Mouse (Mus musculus) liver, postnatal 0 days (tissue): Measurements from ENCODE around the gene Cpsf4l. TPM values are rescaled to one million over a fixed set of nuclear protein-coding genes. Genes with fewer than 3 reads are reported as not detected.

Experiments used
- ATAC-seq: fragments of 200-750 bp; cut with Nextera tagmentation; 2 replicates; pipeline ENCODE4 v1.8.0; 2017; ENCODE audit warnings: mild to moderate bottlenecking, moderate library complexity
- DNase-seq: peaks from one replicate; pipeline ENCODE4 v3.0.0-alpha.2; 2016
- H3K27ac ChIP-seq: fragments of 300-500 bp; sonication (generic); 2 replicates; pipeline ENCODE4 v1.5.1; 2014; ENCODE audit warnings: antibody characterized with exemption, moderate library complexity, mild to moderate bottlenecking, low read depth
- H3K27me3 ChIP-seq: fragments of 300-500 bp; sonication (generic); 2 replicates; pipeline ENCODE4 v1.6.1; 2014; ENCODE audit warnings: low read length, control low read depth, mixed read lengths; ENCODE audit not compliant: insufficient read depth
- H3K36me3 ChIP-seq: fragments of 300-500 bp; sonication (generic); replicated peaks from 2 replicates; pipeline ENCODE4 v1.6.1; 2014; ENCODE audit warnings: mild to moderate bottlenecking, control low read depth, low read length, moderate library complexity, mixed read lengths; ENCODE audit not compliant: insufficient read depth
- H3K4me1 ChIP-seq: fragments of 300-500 bp; sonication (generic); 2 replicates; pipeline ENCODE4 v1.6.1; 2014; ENCODE audit warnings: antibody characterized with exemption, mild to moderate bottlenecking, control low read depth; ENCODE audit not compliant: insufficient read depth
- H3K4me2 ChIP-seq: fragments of 300-500 bp; sonication (generic); 2 replicates; pipeline ENCODE4 v1.6.1; 2014; ENCODE audit warnings: low read depth, mild to moderate bottlenecking, low read length, moderate library complexity, mixed read lengths
- H3K4me3 ChIP-seq: fragments of 300-500 bp; sonication (generic); 2 replicates; pipeline ENCODE4 v1.5.1; 2014; ENCODE audit warnings: low read depth, low read length
- H3K9ac ChIP-seq: fragments of 300-500 bp; sonication (generic); replicated peaks from 2 replicates; pipeline ENCODE4 v1.6.1; 2014; ENCODE audit warnings: mild to moderate bottlenecking, moderate library complexity
- H3K9me3 ChIP-seq: fragments of 300-500 bp; sonication (generic); 2 replicates; pipeline ENCODE4 v1.6.1; 2016; ENCODE audit warnings: mild to moderate bottlenecking, control low read depth, low read length, mixed read lengths
- CTCF ChIP-seq: sonication (generic); IDR thresholded peaks from 2 replicates; pipeline ENCODE4 v1.5.1; 2016; ENCODE audit warnings: antibody characterized with exemption, low read depth
- EP300 ChIP-seq: IDR thresholded peaks from 2 replicates; pipeline ENCODE4 v1.6.1; 2016; ENCODE audit warnings: antibody characterized with exemption, low read depth, mild to moderate bottlenecking
- WGBS: fragments of 180-500 bp; shearing (Covaris S2); extraction: QIAGEN DNeasy Blood & Tissue Kit; methylation state at CpG from one replicate; pipeline ENCODE4 v1.1.7; 2014; ENCODE audit not compliant: insufficient replicate concordance; 5-methylcytosine and 5-hydroxymethylcytosine counted together
- polyA plus RNA-seq: library from polyadenylated mRNA; unstranded; fragments of >200 nt; fragmentation: Nextera tagmentation; extraction: Ambion mirVana; gene quantifications from 2 replicates; pipeline ENCODE4 v1.2.1, GENCODE M21; 2015

Gene Cpsf4l
- polyA plus RNA-seq, 1 experiment from 2014 or later: 0.46 TPM

DNA sequence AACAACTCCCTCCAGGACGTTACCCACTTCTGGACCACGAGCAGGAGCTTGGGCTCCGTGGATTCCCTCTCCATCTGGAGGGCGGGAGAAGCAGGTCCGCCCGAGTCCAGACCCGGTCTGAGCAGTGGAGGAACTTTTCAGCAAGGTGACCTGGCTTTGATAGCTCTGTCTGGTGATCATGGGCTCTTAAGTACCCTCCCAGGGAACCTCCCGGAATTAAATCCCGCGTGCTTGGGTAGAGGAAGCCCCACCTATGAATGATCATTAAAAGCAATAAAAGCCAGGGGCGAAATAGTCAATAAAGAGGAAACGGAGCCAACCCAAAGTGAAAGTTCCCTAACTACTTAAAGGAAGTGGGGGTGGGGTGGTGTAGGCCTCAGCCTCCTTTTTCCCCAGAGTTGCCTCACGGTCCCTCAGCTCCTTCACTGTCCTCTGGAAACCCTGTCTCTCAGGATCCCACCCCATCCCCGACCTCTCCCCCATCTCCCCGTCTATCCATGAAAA, 42.4 kb upstream of the Cpsf4l start:
- DNase-seq: peak; percentile 36

DNA sequence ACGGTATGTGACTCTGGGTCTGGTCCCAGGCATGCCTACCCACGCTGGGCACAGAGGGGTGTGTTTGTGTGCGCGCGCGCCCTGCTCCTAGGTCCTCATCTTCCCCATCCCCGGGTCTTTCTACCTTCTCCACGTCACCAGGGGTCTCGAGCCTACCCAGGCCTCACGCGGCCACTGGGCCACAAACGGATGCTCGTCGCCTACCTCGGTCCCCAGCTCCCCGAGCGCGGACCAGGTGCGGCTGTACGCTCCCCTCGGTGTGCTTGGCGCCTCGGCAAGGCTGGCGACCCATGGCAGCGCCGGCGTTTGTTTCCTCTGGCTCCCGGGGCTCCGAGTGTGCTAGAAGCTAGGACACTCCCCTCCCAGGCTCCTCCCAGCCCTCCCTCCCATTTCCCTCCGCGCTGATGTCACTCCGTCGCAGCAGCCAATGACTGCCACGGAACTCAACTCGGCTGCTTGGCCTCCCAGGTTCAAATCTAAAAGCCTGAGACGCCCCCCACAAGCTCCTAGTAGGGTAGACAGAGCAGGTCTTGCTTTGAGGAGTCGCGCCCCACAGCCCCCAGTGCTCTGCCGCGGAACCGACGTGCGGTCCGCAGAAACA, 41.8 kb upstream of the Cpsf4l start, which contains the start of gene Cdc42ep4:
Gene Cdc42ep4, minus strand, starts transcription at position 398 of the 601 bp plus-strand sequence.
- Histone ChIP-seq H3K4me3 (peak within 1 kb of the TSS; percentile 72), H3K9ac (peak within 1 kb of the TSS; percentile 81), H3K27me3 (no peaks in the 10 kb centered on the region), H3K4me1 (peaks cover 39% of the 10 kb centered on the region), H3K9me3 (no peaks in the 10 kb centered on the region), H3K27ac (peak within 1 kb of the TSS; percentile 98), H3K4me2 (peak within 1 kb of the TSS; percentile 97), H3K36me3 (peaks cover 4% of the 10 kb centered on the region; the same call in 1 of the 2 replicates)
- DNase-seq: peak; percentile 94
- TF ChIP-seq EP300 (no peak), CTCF (no peak)
- WGBS: under 1% methylated on average over 44 of the region's 44 CpGs
- peak; percentile 82 for ATAC-seq

More for the DNA sequence above, 42.4 kb upstream of the Cpsf4l start:
- Histone ChIP-seq H3K9me3 (no peaks in the 10 kb centered on the region), H3K36me3 (peaks cover 4% of the 10 kb centered on the region; the same call in 1 of the 2 replicates), H3K4me3 (peak overlapping the region; percentile 72), H3K27me3 (no peaks in the 10 kb centered on the region), H3K9ac (peak overlapping the region; percentile 81), H3K4me1 (peaks cover 39% of the 10 kb centered on the region), H3K27ac (peak overlapping the region; percentile 98), H3K4me2 (peak overlapping the region; percentile 97)
- ATAC-seq: peak; percentile 1; the same call in 1 of the 2 replicates
- 12% methylated on average over 15 of the region's 15 CpGs for WGBS
- no peak for TF ChIP-seq EP300

DNA sequence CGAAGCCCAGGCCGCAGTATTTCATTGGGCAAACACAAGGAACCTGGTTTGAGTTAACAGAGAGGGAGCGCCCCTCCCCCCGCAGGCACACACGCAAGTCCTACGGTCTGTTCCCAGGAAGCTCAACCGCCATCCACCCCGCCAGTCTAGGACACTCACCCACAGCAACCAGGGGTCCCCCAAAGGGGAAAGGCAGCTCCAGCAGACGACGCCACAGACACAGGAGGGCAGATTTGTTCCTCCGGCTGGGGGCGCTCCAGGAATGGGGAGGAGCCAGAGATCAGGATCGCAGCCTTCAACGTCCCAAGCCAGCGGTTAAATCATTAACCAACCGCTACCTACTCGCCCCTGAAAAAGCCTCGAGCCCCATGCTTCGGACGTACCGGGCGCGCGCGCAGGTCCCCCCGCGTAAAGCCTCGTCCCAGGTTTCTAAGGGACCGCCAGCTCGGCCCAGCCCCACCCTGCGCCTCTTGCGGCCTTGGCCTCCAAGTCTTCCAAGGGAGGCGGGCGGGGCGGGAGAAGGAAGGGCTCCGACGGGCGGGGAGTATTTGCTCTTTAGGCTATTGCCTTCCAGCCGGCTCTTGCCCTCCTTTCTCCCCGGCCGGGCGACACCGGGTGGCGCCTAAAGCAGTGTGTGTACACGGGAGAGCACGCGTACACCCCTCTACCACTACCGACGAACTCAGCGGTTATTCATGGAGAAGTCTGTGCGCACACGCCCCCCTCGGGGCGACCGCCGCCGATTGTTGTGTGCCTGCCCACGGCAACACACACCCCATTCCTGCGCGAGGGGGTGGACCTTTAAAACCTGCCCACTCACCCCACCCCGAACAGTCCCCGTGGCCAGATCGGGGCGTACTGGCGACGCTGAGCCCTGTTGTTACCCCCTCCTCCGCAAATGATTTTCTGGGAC, 41.0 kb upstream of the Cpsf4l start:
- peaks cover 39% of the 10 kb centered on the region for H3K4me1 ChIP-seq

DNA sequence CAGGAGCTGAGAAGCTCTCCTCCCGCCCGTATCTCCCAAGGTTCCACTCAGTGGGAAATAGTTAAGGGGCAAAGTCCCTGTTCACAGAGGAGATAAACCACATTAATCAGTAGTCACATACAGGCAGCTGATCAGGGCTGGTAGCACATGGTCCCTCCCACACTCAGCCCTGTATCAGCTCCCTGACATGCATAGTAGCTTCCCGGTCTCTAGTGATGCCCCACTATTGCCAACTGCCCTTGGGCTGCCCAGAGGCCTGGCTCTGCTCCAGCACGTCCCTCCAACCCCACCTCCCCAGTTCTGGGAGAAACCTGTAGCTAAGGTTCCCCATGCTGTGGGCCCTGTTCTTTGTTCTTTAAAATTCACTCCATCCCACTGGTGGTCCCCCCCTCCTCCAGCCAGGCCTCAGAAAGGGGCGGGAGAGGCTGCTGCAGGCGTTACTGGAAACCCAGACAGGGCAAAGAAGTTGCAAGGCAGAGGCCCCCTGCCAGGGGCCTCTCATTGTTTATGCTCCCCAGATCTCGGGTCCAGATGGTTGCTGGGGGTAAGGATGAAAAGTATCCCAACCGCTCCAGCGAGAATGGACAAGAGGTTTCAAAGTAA, 40.0 kb upstream of the Cpsf4l start:
- Histone ChIP-seq H3K4me3 (peak overlapping the region; percentile 72), H3K27ac (peak overlapping the region; percentile 98), H3K4me2 (peak overlapping the region; percentile 97), H3K36me3 (peaks cover 4% of the 10 kb centered on the region; the same call in 1 of the 2 replicates), H3K9ac (peak overlapping the region; percentile 81), H3K27me3 (no peaks in the 10 kb centered on the region), H3K9me3 (no peaks in the 10 kb centered on the region), H3K4me1 (peaks cover 44% of the 10 kb centered on the region)
- WGBS: 8% methylated on average over 9 of the region's 9 CpGs
- peak; percentile 88 for TF ChIP-seq EP300
- TF ChIP-seq CTCF: no peak
- DNase-seq (peak; percentile 66), ATAC-seq (peak; percentile 58)

More for the DNA sequence above, 41.0 kb upstream of the Cpsf4l start:
- H3K9me3 ChIP-seq: no peaks in the 10 kb centered on the region
- H3K27ac ChIP-seq: peak overlapping the region; percentile 98
- H3K4me2 ChIP-seq: peak overlapping the region; percentile 97
- peak; percentile 47 for ATAC-seq
- TF ChIP-seq CTCF (peak; percentile 74), EP300 (peak; percentile 26; the same call in 1 of the 2 replicates)
- under 1% methylated on average over 65 of the region's 67 CpGs for WGBS
- peak overlapping the region; percentile 72 for H3K4me3 ChIP-seq
- no peaks in the 10 kb centered on the region for H3K27me3 ChIP-seq
- peak overlapping the region; percentile 81 for H3K9ac ChIP-seq
- peaks cover 4% of the 10 kb centered on the region; the same call in 1 of the 2 replicates for H3K36me3 ChIP-seq
- peak; percentile 87 for DNase-seq

DNA sequence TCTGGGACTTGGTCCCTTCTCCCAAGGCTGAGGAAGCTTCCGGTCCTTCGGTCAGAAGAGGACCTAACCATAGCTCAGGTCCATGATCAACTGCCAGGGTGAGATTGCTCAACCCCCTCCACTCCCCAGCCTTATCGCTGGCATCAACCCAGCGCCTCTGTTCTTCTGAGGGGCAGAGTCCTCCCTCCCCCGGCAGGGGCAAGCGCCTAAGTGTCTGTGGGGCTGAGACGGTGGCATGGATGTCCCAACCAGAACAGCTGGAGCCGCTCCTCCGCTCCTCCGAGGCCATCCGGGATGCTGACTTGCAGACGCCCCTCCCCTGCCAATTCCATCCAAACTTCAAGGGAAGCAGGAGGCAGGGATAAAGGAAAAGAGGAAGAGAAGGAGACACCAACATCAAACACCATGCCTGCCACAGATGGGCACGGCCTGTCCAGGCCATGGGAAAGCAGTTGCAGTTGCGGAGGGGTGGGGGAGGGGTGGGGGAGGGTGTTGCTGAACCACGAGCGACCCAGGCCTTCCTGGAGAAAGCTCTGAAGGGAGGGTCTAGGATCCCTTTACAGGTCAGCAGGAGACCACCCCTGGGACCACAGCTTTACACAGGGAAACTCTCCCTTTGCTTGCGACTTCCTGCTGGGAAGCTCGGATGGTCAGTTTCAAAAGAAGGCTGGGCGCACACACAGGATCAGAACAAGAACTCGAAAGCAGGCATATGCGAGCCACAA, 39.1 kb upstream of the Cpsf4l start:
- Histone ChIP-seq H3K27ac (peak overlapping the region; percentile 98), H3K9ac (peak overlapping the region; percentile 81), H3K4me2 (peak overlapping the region; percentile 97), H3K36me3 (peaks cover 4% of the 10 kb centered on the region), H3K4me1 (peaks cover 44% of the 10 kb centered on the region), H3K27me3 (no peaks in the 10 kb centered on the region), H3K4me3 (peak overlapping the region; percentile 72), H3K9me3 (no peaks in the 10 kb centered on the region)
- DNase-seq (peak; percentile 79), ATAC-seq (no peak)
- 17% methylated on average over 21 of the region's 21 CpGs for WGBS
- TF ChIP-seq CTCF (0 out of 2 replicates have a peak, but pooled peaks have one; percentile 5), EP300 (no peak)
